Mouse (Mus musculus) R1 (cell line): ENCODE measurements at regions not wholly inside any gene's neighbourhood (a gene's known extent, or its start where the extent isn't known, plus 50 kb on each side); places are given as distances from the start of the nearest gene placed in this dataset.
A peak's percentile ranks its signal among the peaks of the same experiment; 100 is the strongest.

Source experiments
- DNase-seq: peaks from one replicate; pipeline ENCODE4 v3.0.0-alpha.2; 2018; ENCODE audit warnings: low read depth, low spot score

DNA sequence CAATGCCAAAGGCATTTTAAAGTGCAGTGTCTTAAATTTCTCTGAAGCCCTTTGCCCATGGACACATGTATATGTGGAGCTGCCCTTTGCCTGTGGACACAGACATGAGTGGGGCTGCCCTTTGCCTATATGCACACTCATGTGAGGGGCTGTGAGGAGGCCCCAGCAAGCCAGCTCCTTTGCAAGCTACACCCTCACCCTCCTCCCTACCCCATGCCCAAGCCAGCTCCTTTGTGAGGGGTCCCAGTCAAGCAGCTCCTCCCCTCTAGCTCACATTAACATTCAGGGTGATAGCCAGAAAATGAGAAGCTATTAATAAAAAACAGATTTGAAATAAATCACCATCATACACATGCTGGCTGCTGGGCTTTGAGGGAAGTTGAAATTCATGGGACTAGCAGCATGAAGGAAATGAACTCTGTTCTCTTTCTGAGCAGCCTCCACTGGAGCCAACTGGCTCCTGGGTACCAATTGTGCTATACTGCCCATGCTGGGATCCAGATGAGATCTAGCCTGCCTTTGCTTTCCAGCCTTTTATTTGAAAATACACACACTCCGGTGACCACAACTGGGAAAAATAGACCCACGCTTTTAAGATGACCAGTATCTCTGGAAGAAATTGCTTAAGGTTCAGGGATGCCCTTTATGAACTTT lies 151.4 kb downstream of the Abcc12 start:
- DNase-seq = no peak

DNA sequence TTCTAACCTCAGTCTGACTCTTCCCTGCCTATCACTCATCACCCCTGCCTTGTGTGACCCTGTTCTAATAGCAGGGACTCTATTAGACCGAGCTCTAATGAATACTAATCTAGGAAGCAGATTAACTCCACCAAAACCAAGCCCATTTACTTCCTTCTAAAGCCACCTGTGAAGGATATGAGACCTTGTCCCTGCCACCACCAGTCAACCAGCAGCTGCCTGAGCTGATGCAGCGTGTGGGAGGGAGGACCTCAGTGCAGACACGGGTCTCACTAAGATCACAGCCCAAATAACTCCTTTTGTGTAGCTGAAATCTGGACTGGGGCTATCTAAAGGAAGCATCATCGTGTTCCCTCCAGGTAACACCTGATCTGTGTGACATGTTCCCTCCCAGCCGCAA lies 152.4 kb downstream of the Abcc12 start:
- DNase-seq = no peak

DNA sequence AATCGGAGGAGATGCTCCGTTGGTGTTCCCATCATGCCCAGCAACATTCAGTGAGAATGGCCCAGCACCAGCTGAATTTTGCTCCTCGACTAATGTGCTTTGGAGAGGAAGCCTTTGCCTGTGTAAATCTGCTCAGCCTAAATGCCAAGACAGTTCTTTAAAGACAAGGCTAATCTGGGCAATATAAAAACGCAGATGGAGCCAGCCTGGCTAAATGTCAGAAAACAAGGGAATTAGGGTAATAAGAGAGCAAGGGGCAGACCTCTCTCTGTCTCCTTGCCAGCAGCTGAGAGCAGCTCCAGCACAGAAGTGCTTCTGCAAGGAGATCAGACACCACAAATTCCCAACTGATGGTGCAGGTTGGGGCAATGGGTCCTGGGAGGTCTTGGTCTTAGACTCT lies 154.4 kb downstream of the Abcc12 start:
- no peak for DNase-seq

DNA sequence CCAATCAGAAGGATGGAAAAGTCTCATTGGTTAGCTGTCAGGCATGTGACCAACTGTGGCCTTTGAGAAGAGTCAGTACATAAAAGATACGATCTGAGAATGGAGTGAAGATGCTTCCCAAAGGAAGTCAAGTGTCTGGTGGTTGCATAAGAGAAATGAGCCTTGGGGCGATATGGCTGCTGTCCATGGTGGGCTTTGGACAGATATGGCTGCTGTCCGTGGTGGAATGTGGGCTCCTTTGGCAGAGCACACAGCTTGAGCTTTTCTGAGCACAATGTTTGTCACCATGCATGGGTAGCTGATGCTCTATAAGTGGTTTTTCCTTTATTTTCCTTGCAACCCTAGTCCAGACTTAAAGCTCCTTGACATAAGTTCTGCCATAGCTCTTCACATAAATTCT lies 155.1 kb downstream of the Abcc12 start:
- DNase-seq = peak; percentile 26

DNA sequence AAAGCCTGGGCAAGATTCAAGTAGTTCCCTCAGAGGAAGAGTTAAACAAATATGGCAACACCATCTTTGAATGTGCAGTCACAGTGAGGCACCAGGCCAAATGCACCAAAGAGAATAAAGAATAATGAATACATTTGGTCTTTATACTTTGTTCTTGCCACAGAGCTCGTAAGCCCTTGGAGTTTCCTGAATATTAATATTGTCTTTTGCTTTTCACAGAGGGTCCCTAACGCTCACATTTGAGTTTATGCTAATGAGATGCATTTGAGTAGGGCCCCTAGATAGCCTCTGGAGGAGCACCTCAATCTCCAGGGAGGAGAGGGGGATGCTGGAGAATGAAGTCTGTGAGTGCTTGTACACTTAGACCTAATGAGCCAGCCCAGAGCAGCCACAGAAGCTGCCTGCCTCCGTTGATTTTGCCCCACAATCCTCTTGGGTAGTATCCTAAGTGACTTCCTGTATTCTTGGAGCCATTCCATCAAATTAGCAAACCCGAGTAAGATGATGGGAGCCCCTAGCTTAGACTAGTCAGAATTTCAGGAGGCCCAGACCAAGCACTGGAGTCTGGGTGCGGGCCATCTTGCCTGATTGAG lies 161.3 kb downstream of the Abcc12 start:
- no peak for DNase-seq

DNA sequence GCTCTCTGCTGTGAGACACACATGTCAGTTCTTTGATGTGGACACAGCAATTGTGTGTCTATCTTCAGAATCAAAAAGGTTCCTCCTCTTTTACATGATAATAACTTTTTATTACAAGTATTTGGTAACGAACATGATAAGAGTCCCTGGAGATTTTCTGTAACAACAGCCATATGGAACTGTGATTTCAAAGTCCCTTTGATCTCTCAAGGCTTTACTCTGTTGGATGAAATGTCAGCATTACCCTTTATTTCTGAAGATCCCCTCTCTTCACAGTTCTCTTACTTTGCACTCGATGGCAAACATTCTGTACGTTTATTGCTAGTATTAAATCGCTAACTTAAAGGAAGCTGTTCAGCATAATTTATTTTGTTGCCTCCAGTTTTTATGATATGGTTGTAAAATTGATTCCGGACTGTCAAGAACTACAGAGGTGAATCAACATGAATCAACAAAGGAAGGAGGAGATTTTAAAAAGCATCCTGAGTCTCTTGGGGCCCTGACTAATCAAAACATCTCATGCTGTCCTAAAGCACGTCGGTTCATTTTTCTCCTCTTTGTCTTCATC lies 162.0 kb downstream of the Abcc12 start:
- no peak for DNase-seq

DNA sequence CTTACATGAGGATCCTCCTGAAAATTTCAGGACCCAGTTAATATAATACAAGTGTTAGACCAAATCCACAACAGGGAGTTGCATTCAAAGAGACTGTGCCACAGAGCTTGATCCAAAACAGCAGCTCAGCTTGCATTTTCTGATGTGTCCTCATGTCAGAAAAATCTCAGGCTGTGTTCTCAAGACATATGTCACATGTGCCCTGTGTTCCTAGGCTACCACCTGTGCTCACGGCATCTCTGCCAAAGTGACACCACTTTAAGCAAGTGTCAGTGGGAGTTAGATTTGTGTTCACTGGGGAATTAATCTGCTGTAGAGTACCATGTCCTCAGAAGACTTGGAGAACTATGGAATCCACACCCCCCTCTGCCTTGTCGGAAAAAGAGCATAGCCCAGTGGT lies 165.3 kb downstream of the Abcc12 start:
- no peak for DNase-seq

DNA sequence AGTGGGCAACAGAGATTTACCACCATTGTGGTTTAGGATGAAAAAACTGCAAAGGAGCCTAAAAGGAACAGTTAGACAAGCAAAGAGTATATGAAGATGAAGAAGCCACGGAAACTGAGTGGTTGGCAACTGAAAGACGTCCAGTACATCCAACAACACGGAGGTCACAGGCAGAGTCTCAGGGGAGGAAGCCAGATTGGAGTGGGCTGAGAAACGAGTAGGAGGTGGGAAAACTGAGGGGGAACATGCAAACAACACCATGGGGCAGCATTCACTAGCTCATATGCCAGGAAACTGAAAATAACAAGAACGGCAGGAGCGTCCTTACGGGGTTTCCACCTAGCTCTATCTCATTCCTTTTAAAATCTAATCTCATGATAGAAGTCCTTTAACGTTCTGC lies 169.3 kb downstream of the Abcc12 start:
- DNase-seq = no peak

DNA sequence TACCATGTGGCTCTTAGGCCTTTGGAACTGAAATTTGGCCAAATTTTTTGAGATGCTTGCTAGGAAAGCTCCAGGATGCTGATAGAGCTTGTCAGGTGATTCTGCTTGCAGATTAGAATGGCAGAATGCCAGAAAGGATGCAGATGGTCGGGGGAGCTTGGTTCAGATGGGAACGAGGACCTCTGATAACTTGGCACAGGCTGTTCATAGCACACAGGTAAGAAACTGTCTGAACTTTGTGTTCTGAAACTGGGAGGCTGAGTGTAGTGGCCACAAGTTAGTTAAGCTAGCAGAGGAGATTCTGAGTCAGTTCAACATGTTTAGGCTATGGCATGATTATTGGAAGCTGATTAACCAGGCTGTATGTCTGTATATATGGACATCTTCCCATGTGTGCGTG lies 174.3 kb downstream of the Abcc12 start:
- no peak for DNase-seq

DNA sequence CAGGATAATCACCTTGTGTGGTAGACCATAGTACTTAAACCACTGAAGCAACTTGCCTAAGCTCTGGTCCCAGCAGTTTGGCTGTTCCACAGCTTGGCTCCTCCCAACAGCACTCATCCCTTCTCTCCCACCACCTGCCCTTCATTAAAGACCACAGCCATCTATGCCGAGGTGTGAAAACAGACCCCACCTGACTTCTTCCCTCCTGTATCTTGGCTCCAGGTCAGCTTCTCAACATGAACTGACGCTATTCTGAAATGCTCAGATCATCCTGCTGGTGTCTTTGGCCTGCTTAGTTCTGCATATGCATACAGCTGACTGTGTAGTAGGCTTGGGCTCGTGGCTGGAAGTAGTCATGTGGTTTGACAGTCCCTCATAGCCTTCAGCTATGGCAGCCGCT lies 177.1 kb downstream of the Abcc12 start:
- no peak for DNase-seq

DNA sequence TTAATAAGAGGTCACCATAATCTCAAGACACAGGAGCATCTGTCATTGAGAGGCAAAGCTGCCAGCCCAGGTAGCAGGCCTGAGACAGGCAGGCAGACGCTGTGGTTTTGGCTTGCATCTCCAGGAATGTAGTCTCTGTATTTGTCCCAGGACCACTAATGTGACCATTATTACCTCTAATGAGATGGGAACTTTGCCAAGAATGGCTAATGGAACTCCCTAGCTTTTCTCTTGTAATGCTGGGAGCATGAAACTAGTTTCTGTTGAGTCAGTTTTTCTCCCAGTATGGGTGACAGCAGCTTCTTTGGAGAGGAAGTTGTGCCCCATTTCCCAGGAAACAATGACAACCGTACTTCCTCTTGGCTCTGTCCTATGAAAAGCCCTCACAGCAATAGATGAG lies 178.5 kb downstream of the Abcc12 start:
- no peak for DNase-seq

DNA sequence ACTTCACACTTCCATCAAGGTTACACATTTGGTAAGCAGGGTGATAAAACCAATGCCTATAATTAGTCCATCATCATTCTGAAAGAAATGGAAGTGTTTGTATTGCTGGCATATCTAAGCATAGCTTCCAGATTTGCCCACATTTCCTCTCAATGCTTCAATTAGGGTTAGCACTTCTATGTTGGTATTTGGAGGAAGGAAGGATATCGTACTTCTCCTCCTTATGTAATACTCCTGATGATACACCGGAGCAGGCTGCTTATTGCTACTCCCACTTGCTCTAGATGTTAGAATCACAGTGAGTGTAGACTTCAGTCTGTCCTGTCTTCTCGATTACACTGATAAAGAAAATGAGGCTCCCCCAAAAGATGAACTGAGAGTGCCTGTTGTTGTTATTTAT lies 185.4 kb downstream of the Abcc12 start:
- no peak for DNase-seq

DNA sequence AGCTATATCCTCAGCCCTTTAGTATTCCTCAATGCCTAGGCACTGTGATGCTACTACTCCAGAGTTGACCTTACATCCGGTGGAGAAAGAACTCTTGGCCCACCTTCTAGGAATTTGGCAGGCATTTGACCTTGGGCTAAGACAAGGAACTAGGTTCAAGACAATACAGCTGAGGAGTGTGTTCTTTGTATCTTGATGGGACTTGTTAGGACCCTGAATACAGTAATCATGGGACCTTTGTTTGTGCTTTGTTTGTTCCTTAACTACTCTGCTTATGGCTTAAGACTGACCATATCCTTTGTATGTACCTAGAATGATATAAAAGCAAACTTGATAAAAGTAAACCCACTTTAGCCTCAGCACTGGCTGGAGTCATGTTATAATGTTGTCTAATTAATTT lies 186.7 kb downstream of the Abcc12 start:
- peak; percentile 92 for DNase-seq

DNA sequence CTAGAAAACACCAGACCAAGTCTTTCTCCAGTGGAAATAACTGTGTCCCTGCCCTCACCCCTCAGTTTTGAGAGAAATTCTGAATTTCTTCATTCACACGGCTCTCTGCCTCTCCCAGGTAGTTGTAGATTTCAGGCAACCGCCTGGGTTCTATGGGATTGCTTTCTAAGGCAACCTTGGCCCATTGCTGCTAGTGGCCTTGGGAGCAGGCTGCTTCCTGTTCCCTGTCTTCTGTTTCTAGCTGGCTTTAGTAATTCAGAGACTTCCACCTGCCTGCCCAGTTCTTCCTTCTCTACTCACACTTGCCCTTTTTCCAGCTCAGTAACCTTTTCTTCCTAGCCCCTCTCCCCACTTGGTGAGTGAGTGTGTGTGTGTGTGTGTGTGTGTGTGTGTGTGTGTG lies 187.1 kb downstream of the Abcc12 start:
- peak; percentile 47 for DNase-seq

DNA sequence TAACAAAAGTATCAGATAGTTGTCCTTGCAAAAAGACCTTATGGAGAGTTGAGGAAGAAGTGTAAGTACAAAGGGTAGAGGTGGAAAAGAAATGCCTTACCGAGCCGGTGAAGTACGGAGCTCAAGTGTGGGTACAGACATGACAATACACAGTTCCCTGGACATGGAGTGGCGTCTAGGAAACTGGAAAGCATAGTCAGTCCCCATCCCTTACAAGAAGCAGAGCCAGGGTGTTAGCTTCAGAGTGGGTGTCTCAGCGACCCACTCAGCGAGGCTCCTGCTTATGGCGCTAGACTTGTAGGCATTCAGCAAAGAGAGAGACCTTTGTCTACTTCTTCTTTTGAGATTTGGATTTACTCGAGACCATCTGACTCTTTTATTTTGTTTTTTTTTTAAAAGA lies 189.8 kb downstream of the Abcc12 start:
- DNase-seq = no peak

DNA sequence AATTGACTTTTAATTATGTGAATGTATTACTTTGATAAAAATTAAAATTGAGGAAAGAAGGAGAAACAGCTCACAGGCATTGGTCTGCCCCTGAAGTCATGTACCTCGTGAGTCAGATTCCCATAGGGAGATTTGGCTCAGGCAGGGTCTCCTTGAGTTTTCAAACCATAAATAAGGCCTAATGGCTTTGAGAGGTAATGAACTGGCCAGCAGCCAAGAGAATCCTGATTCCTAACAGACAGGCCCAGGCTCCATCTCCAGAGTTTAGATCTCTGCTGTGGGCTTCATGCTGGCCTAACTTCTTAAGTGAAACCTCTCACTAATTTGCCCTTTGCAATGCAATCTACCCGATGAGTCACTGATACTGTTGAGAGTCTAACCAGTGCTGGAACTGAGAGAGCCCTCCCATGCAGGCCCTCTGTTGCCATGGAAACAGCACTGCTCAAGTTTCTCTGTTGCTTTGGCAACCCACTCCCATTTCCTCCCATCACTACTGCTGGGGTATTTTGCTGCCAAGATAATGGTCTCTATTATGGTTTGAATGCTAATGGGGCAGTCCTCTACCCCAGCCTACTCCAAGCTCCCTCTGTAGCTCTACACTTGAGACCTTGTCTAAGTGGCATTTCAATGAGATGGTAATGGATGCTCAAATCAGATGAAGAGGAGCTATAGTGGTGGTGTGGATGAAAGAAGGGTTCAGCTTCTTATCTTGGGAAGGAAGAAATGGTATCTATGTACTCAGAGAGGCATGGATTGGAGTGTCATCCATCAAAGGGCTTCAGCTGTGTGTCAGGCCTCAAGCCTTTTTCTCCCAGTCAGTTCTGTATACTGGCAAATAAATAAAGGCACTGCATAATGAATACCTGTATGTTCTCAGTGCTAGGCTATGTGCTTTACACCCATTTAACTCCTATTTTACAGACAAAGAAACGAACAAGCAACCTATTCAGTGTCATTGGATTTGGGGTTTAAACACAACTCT lies 190.5 kb downstream of the Abcc12 start:
- peak; percentile 88 for DNase-seq

DNA sequence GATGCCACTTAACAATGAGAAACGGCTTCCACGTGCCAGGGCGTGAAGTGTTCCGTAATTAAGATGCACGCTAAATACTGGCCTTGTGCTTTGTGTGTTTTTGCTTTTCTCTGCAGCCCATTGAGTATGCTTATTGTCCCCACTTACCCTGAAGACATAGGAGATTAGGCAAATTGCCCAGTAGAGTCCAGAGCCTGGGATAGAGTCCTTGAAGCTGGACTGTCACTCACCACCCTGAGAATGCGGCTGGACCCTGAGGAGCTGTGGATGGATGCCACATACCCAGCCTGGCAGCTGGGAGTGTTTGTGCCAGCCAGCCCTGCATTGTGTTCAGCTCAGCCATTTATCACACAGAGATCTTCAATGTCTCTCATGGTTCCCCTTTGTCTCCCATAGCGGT lies 195.2 kb downstream of the Abcc12 start:
- DNase-seq = no peak

DNA sequence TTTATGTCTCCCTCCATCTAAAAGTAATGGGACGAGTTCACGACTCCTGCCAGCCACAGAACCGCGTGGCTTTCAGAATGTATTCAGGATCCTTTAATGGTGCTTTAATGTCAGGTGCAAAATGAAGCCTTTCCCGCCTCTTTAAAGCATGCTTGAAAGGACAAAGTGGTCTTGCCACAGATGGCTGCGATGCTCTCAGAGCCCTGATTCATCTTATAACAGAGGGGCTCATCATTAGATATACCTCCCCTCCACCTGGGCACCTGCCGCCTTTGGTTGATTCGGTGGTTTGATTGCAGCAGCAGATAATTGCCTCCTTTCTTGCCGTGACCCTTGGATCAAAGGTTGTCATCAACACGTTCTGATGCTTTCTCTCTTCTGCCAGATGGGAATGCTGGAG lies 198.5 kb downstream of the Abcc12 start:
- DNase-seq = no peak

DNA sequence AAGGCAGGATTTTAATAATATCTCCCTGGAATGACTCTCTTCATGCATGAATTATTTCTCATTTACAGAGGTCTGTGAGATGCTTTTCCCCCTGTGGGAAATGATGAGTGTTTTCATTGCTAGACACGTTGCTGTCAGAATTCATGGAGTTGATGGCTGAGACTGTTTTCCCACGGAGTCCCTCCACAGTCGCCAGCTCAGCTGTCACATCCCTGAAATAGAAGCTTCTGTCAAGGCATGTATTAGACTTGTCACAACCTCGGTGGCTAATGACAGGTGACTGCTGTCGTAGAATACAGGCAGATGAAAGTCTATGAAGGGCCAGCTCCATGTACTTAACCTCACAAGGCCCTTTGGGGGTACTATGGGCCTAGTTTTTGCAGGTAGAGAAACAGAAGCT lies 212.4 kb downstream of the Abcc12 start:
- DNase-seq = no peak

DNA sequence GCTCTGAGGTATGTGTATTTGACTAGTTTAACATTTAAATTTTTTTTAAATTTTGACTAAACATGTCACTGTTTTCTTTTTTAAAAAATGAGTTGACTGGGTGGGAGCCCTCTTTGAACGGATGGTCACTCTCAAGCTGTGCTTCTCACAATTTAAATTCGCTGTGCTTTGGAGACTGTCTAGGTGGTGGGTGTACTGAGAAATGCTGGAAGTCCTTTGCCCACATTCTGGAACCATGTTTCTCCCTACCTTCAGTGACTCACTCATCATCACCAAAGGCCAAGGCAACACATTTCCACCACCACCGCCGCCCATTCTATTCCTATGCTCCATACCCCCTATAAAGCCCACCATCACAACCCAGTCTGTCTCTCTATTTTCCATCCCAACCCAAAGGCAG lies 213.8 kb downstream of the Abcc12 start:
- DNase-seq = no peak

DNA sequence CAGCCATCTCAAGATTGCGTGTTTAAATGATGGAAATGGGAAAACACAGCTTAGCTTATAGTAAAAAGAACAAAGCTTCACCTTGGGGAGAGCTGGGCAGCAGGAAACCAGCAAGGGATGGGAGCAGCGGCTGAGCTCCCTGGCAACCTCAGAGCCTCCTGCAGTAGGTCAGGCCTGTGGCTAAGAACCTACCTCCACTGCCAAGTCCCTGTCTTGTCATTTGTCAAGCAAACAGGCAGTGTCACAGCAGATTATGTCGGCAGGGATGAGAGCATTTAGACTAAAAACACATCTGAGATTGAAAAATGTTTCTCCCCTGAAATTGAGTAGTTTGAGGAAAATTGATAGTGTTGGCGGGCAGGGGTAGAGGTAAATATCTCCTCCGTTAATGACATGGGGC lies 214.8 kb downstream of the Abcc12 start:
- DNase-seq = no peak

DNA sequence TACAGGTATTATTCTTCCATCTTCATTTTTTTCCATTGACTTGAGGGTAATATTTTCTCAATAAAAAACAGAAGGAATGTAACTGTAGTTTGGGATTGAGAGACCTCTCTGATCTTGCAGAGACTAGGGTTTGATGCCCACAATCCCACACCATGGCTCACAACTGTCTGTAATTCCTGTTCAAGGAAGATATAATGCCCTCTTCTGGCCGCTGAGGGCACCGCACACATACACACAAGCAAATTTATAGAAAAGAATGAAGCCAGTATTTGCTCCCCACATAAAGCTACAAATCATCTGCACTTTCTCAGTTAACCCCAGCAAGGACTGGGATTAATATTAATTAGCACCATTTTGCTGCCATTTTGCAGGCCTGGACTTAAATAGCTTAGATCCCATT lies 215.6 kb downstream of the Abcc12 start:
- DNase-seq = peak; percentile 41
